Mouse (Mus musculus) midbrain, embryonic 14.5 days (tissue): ENCODE measurements at regions not wholly inside any gene's neighbourhood (a gene's known extent, or its start where the extent isn't known, plus 50 kb on each side); places are given as distances from the start of the nearest gene placed in this dataset.

ENCODE experiments used
- ATAC-seq: fragments of 200-750 bp; cut with Nextera tagmentation; 2 replicates; pipeline ENCODE4 v1.8.0; 2017; ENCODE audit warnings: moderate number of reproducible peaks, moderate library complexity; ENCODE audit not compliant: low FRiP score, low TSS enrichment
- DNase-seq: peaks from one replicate; pipeline ENCODE4 v3.0.0-alpha.2; 2015
- H3K27ac ChIP-seq: fragments of 300-500 bp; sonication (generic); replicated peaks from 2 replicates; pipeline ENCODE4 v1.5.1; 2014; ENCODE audit warnings: mild to moderate bottlenecking, low read depth, low read length, moderate library complexity
- H3K27me3 ChIP-seq: fragments of 300-500 bp; sonication (generic); 2 replicates; pipeline ENCODE4 v1.6.1; 2014; ENCODE audit warnings: low read length, control low read depth, mixed read lengths; ENCODE audit not compliant: control insufficient read depth, insufficient read depth
- H3K36me3 ChIP-seq: fragments of 300-500 bp; sonication (generic); 2 replicates; pipeline ENCODE4 v1.6.1; 2014; ENCODE audit warnings: low read length, control low read depth; ENCODE audit not compliant: control insufficient read depth, insufficient read depth
- H3K4me1 ChIP-seq: fragments of 300-500 bp; sonication (generic); 2 replicates; pipeline ENCODE4 v1.6.1; 2014; ENCODE audit warnings: mild to moderate bottlenecking, antibody characterized with exemption, low read length, control low read depth; ENCODE audit not compliant: control insufficient read depth, insufficient read depth
- H3K4me2 ChIP-seq: fragments of 300-500 bp; sonication (generic); 2 replicates; pipeline ENCODE4 v1.6.1; 2014; ENCODE audit warnings: mild to moderate bottlenecking, low read length, moderate library complexity
- H3K4me3 ChIP-seq: fragments of 300-500 bp; sonication (generic); replicated peaks from 2 replicates; pipeline ENCODE4 v1.5.1; 2014; ENCODE audit warnings: low read depth, low read length
- H3K9ac ChIP-seq: fragments of 300-500 bp; sonication (generic); replicated peaks from 2 replicates; pipeline ENCODE4 v1.6.1; 2014; ENCODE audit warnings: mild to moderate bottlenecking, low read length, moderate library complexity
- H3K9me3 ChIP-seq: fragments of 300-500 bp; sonication (generic); 2 replicates; pipeline ENCODE4 v1.6.1; 2016; ENCODE audit warnings: low read length, control low read depth, mixed read lengths; ENCODE audit not compliant: control insufficient read depth
- WGBS: fragments of 180-500 bp; shearing (Covaris S2); extraction: QIAGEN DNeasy Blood & Tissue Kit; methylation state at CpG from one replicate; pipeline ENCODE4 v1.1.7; 2014; 5-methylcytosine and 5-hydroxymethylcytosine counted together

DNA sequence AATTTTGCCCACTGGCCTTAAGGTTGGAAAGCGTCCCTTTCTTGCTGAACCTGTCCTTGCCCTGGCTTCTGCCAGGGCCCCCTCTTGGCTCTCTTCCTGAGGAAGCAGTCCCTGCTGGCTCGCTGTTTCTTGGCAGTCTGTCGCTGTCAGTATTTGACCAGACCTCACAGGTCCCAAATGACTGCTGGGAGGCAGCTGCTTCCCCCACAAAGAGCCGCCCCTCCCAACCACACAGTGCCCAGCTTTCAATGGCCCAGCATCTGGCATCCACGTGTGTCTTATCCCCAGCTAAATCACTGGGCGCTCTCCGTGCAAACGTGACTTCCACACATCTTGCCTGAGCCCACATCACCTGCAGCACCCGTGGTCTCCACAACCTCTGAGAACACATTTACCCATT lies 345.3 kb downstream of the Bcor start:
- Histone ChIP-seq H3K9ac (no peak overlapping the region), H3K27ac (0 out of 2 replicates have a peak overlapping the region, but pooled peaks have one; percentile 20), H3K4me2 (no peak overlapping the region), H3K4me1 (no peaks in the 10 kb centered on the region), H3K9me3 (no peaks in the 10 kb centered on the region), H3K4me3 (no peak overlapping the region), H3K27me3 (no peaks in the 10 kb centered on the region), H3K36me3 (no peaks in the 10 kb centered on the region)
- peak; percentile 56 for DNase-seq
- WGBS = 33% methylated on average over 9 of the region's 9 CpGs
- ATAC-seq = peak; percentile 62; the same call in 1 of the 2 replicates

DNA sequence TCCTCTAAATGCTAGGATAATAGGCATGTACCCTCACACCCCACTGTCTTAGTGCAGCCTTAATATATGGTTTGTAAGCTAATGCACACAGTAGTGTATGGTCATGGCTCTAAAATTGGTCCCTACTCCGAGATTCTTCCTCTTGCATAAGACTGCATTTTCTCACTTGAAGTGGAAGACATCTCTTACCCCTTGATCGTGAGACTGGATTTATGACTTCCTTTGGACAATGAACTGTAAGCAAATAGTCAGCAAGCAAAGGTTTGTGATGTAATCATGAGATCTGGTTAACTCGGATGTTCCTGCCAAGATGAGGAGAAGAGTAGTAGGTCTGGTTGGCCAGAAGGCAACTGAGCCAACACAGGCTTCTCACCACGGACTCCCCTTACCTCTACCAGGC lies 344.3 kb downstream of the Bcor start:
- H3K27ac ChIP-seq = no peak overlapping the region
- ATAC-seq (no peak), DNase-seq (no peak)
- no peaks in the 10 kb centered on the region for H3K4me1 ChIP-seq
- H3K27me3 ChIP-seq = no peaks in the 10 kb centered on the region
- no peak overlapping the region for H3K4me2 ChIP-seq
- H3K4me3 ChIP-seq = no peak overlapping the region
- no peaks in the 10 kb centered on the region for H3K9me3 ChIP-seq
- 88% methylated on average over 4 of the region's 4 CpGs for WGBS
- H3K9ac ChIP-seq = no peak overlapping the region
- H3K36me3 ChIP-seq = no peaks in the 10 kb centered on the region

DNA sequence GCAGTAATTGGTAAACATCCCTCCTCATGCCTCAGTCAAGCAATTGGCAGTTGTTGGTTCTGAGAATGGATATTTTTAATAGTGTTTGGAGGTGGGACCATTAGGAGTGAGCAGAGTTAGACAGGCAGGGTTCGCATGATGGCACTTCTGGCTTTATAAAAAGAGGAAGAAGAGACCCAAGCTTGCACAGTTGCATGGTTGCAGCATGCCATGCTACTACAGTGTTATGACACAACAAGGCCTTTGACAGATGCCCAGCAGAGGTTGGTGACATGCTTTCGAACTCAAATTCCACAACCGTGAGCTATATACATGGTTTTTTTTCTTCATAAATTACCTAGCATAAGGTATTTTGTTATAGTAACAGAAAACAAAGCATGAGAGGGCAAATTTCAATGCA lies 341.5 kb downstream of the Bcor start:
- Histone ChIP-seq H3K36me3 (no peaks in the 10 kb centered on the region), H3K4me3 (no peak overlapping the region), H3K9me3 (no peaks in the 10 kb centered on the region), H3K4me1 (0 out of 2 replicates have a peak, but pooled peaks cover 3% of the 10 kb centered on the region), H3K4me2 (no peak overlapping the region), H3K9ac (no peak overlapping the region), H3K27me3 (no peaks in the 10 kb centered on the region), H3K27ac (no peak overlapping the region)
- DNase-seq (no peak), ATAC-seq (no peak)
- WGBS = 95% methylated on average over 3 of the region's 3 CpGs

DNA sequence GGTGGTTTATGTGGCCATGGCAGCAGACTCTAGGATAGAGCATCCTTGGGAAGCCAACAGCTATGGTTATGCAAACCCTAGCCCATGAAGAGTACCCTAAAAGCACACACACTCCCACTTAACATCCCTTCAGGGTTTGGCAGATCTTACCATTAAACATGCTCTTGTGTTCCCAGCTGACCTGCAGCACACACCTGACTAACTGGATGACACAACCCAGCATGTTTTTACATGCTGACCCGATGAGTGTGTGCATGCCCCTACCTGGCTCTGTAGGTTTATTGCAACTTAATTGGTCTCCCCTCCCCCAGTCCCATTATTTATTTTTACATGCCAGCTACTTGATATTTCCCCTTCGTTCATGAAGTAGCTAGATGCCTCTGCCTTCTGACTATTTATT lies 339.0 kb downstream of the Bcor start:
- Histone ChIP-seq H3K9ac (no peak overlapping the region), H3K9me3 (no peaks in the 10 kb centered on the region), H3K4me3 (no peak overlapping the region), H3K4me1 (0 out of 2 replicates have a peak, but pooled peaks cover 3% of the 10 kb centered on the region), H3K36me3 (no peaks in the 10 kb centered on the region), H3K27ac (no peak overlapping the region), H3K4me2 (no peak overlapping the region), H3K27me3 (no peaks in the 10 kb centered on the region)
- DNase-seq (no peak), ATAC-seq (no peak)
- 72% methylated on average over 2 of the region's 2 CpGs for WGBS

DNA sequence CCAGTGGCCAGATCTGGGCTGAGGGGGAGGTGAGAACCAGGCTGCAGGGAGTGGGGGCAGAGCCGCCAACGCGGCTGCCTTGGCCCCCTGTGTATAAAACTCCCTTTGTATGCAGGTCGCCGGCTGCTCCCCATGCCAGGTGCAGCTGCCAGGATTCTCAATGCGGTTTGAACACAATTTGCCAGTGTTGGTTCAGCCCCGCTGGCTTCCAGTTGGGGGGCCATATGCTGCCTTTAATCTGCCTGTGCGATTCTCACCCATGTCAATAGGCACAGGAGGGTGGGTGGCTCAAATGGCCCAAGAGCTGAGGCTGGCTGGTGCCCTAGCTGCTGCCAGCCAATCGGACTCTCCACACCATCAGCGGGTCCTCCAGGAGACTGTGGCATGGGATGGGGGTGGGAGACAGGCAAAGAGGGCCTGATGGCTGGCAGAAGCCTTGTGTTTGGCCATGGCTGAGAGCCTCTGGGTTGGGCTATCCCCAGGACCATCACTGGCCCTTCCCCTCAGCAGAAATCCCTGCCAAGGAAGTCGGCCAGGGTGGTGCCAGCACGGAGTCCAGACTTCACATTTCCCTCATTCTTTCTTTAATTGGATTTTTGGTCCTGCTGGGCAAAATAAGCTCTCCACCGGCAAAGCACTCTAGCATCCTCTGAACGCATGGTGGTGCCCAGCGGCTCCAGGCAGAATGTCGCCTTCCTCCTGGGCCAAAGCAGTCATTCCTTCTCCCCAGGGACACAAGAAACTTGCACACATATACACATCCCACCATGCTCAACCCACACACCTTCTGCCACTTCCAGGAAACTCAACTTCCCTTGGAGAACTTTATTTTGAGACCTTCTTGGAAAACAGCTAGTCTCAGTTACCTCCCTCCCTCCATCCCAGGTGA lies 338.0 kb downstream of the Bcor start:
- no peak overlapping the region for H3K4me3 ChIP-seq
- ATAC-seq = peak; percentile 76
- no peak overlapping the region for H3K4me2 ChIP-seq
- H3K9me3 ChIP-seq = no peaks in the 10 kb centered on the region
- 0 out of 2 replicates have a peak, but pooled peaks cover 8% of the 10 kb centered on the region for H3K4me1 ChIP-seq
- WGBS = 42% methylated on average over 16 of the region's 16 CpGs
- no peak overlapping the region for H3K9ac ChIP-seq
- no peaks in the 10 kb centered on the region for H3K36me3 ChIP-seq
- no peak overlapping the region for H3K27ac ChIP-seq
- no peaks in the 10 kb centered on the region for H3K27me3 ChIP-seq
- DNase-seq = peak; percentile 65

DNA sequence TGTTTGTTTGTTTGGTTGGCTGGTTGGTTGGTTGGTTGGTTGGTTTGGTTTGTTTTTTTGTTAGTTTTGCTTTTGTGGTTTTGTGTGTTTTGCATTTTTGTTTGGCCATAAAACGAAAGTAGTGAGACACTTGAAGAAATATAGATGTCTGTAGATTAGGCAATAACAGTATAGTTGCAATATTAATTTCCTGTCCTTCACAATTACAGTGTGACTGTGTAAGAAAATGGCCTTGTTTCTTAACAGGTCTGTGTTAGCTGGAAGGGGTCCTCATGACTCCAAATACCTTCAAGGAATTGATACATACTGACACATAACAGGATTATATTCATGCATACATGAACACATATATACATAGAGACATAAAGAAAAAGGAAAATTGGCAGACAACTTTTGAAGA lies 334.2 kb downstream of the Bcor start:
- H3K4me2 ChIP-seq = no peak overlapping the region
- ATAC-seq (no peak), DNase-seq (no peak)
- H3K9ac ChIP-seq = no peak overlapping the region
- H3K9me3 ChIP-seq = no peaks in the 10 kb centered on the region
- WGBS = 81% methylated on average over 1 of the region's 1 CpGs
- H3K4me1 ChIP-seq = 0 out of 2 replicates have a peak, but pooled peaks cover 11% of the 10 kb centered on the region
- H3K27me3 ChIP-seq = no peaks in the 10 kb centered on the region
- no peak overlapping the region for H3K4me3 ChIP-seq
- no peaks in the 10 kb centered on the region for H3K36me3 ChIP-seq
- no peak overlapping the region for H3K27ac ChIP-seq

DNA sequence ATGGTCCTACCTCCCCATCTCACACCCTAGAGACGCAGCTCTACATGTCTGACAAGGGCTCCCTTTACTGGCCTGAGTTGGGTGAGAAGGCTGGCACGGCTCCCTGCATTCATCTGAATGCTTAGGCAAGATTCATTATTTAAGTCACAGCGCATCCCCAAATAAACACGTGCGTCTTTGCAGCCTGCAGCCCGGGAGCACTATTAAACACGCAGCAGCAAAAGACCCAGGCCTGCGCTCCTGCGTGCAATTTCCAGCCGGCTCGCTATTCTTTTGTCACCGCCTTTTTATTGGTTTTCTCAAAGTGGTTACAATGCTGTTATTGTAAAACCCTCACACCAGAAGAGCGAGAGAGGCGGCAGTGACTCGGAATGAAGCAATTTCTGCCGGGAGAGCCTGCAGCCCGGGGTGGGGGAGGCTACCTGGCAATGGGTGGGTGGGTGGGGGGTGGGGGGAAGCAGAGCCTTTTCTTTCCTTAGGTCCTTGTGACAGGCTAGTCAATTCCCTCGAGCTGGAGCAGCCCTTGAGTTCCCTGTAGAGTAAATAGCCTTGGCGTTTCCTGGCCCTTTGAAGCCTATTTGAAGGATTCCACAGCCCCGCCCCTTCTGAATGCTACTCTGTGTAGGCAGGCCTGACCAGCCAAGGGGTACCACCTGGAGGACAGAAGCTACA lies 333.3 kb downstream of the Bcor start:
- no peak overlapping the region for H3K4me3 ChIP-seq
- peak; percentile 67; the same call in 1 of the 2 replicates for ATAC-seq
- 0 out of 2 replicates have a peak, but pooled peaks cover 9% of the 10 kb centered on the region for H3K4me1 ChIP-seq
- peak; percentile 70 for DNase-seq
- H3K4me2 ChIP-seq = peak overlapping the region; percentile 36
- no peaks in the 10 kb centered on the region for H3K9me3 ChIP-seq
- no peaks in the 10 kb centered on the region; the same call in 1 of the 2 replicates for H3K27me3 ChIP-seq
- no peak overlapping the region for H3K9ac ChIP-seq
- peak overlapping the region; percentile 50 for H3K27ac ChIP-seq
- H3K36me3 ChIP-seq = no peaks in the 10 kb centered on the region
- WGBS = 23% methylated on average over 20 of the region's 20 CpGs

DNA sequence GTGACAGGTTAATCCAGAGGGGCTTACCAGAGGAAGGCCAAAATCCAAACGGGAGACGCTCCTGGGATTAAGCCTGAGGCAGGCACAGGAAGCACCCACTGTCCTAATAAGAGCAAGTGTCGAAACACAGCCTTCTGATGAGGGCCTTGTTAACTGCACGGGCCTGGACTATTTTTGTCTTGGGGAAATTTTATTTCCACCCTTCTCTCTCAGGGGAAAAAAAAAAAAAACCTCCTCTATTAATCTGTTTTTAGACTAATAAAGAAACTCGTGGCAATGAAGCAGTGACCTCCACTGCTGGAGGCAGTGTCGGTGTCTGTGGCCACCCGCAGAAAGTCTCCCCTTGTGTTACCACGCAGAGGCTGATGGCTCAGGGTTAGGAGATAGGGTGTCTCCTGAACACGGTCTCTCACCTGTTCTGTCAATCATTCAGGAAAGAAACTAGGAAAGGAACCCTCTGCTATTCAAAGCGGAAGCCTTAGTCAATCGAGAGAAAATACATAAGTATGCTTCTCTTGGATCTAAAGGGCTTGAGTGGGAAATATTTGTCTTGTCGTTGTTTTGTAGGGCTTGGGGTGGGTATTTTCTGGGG lies 330.6 kb downstream of the Bcor start:
- H3K4me1 ChIP-seq = 0 out of 2 replicates have a peak, but pooled peaks cover 9% of the 10 kb centered on the region
- no peak overlapping the region for H3K9ac ChIP-seq
- no peaks in the 10 kb centered on the region for H3K9me3 ChIP-seq
- H3K27me3 ChIP-seq = no peaks in the 10 kb centered on the region; the same call in 1 of the 2 replicates
- H3K36me3 ChIP-seq = no peaks in the 10 kb centered on the region
- H3K4me2 ChIP-seq = no peak overlapping the region
- ATAC-seq = no peak
- H3K4me3 ChIP-seq = no peak overlapping the region
- no peak for DNase-seq
- no peak overlapping the region for H3K27ac ChIP-seq
- WGBS = 56% methylated on average over 12 of the region's 12 CpGs
